Mouse (Mus musculus) testis, adult 2 months (tissue): ENCODE measurements around the gene Ankrd54.

Experiments used
- CTCF ChIP-seq: fragments of 200-500 bp; IDR thresholded peaks from 2 replicates; pipeline ENCODE4 v1.5.1; 2012; ENCODE audit warnings: low read depth, mild to moderate bottlenecking, inconsistent platforms, low read length, moderate library complexity; ENCODE audit not compliant: control insufficient read depth, insufficient read depth, insufficient replicate concordance
- POLR2A ChIP-seq: fragments of 200-500 bp; IDR thresholded peaks from 2 replicates; pipeline ENCODE4 v1.6.1; 2012; ENCODE audit warnings: low read depth, mild to moderate bottlenecking, inconsistent platforms, low read length, moderate library complexity; ENCODE audit not compliant: control insufficient read depth

DNA sequence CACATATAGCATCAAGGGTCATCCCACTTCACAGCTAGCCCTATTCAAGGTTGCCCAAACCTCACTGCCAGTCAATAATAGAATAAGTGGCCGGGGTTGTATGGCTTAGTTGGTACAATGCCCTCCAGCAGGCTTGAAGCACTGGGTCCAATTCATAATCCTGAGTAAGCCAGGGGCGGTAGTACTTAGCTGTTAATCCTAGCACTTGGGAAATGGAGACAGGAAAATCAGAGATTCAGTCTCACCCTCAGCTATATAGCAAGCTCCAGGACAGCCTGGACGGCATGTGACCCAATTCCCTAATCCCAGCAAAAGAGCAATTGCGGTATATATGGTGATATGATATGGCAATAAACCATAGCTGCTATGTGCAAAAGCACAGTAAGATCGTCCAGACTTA, 55.6 kb downstream of the Ankrd54 start:
- TF ChIP-seq POLR2A (no peak), CTCF (no peak)
